Mouse (Mus musculus): Measurements from ENCODE around the gene Ubl5.
"Not testable (repeated sequence)": the region's sequence is repeated elsewhere in the genome, so short reads cannot be mapped to it uniquely, and the experiment has no call there.

The Ubl5 gene

DNA sequence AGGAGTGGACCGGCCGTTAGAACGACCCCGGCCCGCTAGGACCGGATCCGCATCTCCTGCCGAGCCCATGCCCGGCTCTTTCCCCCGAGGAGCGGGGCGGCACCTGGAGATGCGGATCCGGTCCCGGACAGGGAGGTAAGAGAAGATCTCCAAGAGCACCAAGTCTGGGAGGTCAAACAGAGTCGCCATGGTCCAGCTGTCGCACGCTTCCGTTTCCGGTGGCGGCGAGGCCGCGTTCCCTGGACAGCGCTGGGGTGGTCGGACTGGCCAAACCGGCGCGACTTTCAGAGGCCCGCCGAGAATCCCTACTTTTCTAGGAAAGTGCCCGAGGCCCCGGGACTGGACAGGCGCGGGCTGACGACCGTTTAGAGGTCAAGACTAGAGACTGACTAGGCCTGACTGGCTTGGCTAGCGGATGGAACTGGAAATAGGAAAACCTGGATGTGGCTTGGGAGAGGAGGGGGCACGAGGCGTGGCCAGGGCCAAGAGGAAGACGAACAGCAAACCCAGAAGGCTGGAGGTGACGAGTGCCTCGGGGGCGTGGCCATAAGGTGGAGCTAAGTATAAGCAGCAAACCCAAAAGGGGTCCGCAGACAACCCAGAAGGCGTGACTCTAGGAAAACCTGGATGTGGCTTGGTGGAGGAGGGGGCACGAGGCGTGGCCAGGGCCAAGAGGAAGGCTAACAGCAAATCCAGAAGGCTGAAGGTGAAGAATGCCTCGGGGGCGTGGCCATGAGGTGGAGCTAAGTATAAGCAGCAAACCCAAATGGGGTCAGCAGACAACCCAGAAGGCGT lies at the start of gene Ubl5:
TSS of gene Ubl5 (plus strand) at position 778 of the 795 bp plus-strand sequence.
- DNase-seq: no peak

DNA sequence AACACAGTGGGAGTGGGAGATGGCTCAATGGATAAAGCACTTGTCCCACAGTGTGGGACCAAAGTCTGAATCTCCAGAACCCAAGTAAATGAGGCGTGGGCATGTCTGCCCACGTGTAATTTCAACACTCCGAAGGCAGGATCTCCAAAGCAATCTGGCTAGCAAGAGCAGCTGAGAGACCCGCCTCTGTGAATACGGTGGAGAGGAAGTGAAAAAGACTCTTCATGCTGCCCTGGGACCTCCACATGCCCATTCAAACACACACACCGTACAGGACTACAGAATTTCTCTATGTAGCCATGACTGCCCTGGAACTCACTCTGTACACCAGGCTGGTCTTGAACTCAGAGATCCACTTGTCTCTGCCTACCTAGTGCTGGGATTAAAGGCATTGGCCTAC lies 41.4 kb upstream of the Ubl5 start:
- no peak for DNase-seq

DNA sequence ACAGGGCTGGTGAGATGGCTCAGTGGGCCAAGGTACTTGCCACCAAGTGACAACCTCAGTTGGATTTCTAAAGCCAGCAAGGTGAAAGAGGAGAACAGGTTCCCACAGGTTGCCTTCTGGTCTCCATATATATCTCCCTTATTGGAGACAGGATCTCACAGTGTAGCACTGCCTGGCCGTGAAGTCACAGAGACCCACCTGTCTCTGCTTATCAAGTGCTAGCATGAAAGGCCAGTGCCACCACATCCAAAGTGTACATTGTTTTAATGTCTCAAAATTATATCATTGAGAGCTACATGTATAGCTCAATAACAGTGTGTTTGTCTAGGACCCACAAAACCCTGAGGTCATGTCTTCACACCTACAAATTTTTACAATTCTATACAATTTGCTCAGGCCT lies 36.4 kb upstream of the Ubl5 start:
- no peak for DNase-seq

DNA sequence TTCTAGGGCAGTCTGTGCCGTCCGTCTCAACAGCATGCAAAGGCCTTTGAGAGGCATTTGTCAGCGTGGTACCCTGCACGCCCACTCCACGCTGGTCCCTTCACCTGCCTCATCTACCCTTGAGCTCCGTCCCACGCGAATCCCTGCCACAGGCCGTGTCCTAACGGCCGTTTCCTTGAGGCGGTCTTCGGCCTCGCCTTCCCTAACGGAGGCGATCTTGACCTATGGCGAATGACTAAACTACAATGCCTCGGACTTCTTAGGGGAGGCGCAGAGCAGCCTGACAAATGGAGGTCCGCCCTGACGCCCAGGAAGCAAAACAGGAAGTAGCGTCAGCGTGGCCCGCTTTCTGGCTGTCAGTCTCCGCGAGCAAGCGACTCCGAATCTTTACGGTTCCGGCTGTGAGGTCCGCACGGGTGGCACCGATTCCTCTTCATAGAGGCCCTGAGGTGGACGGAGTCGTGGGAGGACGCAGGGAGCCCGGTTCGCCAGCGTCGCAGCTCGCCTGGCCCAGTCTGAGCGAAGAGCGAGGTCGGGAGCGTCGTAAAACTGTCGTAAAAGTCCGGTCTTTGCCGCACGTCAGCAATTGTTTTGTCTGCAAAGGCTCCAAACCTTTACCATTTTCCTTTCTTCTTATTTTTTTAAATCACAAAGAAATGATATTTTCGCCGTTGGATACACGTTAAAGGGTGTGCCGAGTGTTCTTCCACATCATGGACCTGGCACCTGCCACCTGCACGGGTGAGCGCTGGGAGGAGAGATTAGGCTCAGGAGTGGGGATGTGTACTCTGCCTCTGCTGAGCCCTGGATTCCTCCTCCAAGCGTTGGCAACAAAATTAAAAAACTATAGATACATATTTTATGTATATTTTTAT lies 35.3 kb upstream of the Ubl5 start:
- DNase-seq: peak; percentile 90

DNA sequence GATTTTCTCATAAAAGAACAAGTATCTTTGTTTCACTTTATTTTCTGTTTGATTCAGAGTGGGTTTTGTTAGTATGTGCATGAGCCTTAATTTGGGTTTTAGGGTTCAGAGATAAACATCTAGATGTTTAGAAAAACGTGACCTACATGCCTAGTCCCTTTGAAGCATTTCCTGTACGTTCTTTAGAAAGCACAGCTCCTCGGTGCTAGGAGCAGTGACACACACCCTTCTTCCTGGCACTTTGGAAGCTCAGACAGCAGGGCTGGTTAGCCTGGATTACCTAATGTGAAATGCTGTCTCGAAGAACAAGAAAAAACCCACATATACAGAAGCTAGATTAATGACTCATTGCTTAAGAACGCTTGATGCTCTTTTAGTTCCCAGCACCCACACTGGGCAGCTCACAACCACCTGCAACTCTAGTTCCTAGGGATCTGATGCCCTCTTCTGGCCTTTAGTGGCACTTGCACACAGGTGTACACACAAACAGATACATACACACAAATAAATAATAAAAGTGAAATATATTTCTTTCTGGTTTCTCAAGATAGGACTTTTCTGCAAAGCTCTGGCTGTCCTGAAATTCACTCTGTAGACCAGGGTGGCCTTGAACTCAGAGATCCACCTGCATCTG lies 32.7 kb upstream of the Ubl5 start:
- no peak for DNase-seq

DNA sequence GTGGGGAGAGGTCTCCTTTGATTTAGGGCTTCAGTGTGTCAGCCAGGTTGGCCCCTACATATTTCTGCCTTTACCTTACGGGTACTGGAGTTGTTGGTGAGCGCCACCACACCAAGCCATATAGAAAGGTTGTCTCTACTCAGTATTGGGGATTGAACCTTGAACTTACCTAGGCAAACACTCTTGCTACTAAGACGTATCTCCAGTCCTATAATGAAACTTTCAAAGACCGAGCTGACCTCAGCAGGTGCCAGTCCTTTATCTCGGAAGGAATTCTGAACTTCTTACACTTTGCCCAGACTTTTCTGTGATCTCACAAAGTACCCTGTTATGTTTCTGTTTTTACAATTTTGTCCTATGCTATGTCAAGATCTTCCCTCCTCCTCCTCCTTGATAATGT lies 30.7 kb upstream of the Ubl5 start:
- no peak for DNase-seq

DNA sequence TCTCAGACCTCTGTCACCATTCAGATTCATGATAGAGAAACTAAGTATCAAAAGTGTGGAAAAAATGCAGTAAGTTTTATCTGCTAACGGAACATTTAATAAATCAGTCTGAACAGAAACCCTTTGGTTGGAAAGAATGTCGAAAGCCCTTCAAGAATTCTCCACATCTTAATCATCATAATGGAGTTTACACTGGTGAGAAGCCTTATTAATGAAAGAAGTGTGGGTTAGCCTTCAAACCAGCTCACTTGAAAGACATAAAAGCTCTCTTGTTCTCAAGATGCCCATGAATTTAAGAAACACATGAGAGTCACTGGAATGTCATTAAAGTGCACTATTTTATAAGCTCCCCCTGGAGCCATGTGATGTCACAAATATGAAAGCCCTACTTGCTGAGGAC lies 26.0 kb upstream of the Ubl5 start:
- no peak for DNase-seq

DNA sequence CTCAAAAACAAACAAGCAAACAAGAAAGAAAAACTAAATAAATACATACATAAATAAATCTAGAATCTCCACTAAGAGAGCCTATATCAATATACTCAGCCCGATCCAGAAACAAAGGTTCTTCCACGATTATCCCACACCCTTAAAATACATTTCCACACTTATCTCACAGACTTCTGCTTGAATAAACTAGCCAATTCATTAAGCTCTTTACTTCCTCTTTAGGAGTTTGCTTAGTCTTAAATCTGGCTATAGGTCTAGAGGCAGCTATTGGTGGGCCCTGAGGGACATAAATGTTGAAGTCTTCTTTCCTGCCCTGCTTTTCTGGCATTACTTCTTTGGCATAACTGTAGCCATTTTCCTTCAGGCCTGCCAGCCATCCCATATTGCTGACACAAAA lies 11.3 kb upstream of the Ubl5 start:
- DNase-seq: no peak

DNA sequence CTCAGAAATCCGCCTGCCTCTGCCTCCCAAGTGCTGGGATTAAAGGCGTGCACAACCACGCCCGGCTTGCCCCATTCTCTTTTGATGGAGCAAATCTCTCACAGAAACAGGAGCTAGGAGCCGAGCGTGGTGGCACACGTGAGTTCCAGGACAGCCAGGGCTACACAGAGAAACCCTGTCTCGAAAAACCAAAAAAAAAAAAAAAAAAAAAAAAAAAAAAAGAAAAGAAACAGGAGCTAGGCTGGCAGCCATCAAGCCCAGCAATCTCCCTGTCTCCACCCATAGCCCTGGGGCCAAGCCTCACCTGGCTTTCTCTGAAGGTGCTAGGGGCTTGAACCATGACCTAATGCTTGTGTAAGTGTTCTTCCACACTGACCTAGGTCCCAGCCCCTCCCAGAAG lies 7.0 kb upstream of the Ubl5 start:
- not testable (repeated sequence) for DNase-seq

DNA sequence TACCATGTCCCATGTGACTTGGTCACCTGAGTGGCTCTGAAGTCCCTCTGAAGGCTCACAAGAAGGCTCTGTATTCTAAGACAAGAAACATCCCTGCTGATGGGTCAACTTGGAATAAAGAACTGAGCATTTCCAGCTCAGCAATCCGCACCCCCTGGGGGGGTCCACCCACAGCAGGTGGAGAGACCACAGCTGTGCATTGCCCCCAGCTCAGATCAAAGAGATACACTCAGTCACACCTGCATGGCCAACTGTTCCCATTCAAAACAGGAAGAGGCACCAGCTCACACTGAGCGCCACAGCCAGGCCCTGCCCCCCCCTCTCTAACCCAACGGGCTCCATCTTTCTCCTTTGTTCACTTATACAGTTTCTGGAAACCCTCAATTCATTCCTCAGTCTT lies 6.4 kb upstream of the Ubl5 start:
- no peak for DNase-seq

DNA sequence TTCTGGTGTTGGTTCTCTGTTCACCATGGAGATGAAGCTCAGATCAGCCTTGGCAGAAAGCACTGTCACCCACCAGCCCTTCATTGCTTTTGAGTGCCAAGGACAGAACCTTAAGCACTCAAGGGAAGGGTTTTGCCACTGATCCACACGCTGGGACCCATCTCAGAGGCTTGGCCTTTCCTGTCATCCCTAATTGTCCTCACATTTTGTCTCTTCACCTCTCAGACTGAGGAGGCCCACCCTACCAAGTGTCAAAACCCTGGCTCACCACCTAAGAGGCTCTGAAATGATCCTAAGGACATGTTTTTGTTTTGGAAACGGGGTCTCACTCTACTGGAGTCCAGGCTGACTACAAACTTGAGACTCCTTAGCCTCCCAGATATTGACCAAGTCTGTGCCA lies 5.9 kb upstream of the Ubl5 start:
- DNase-seq: no peak

DNA sequence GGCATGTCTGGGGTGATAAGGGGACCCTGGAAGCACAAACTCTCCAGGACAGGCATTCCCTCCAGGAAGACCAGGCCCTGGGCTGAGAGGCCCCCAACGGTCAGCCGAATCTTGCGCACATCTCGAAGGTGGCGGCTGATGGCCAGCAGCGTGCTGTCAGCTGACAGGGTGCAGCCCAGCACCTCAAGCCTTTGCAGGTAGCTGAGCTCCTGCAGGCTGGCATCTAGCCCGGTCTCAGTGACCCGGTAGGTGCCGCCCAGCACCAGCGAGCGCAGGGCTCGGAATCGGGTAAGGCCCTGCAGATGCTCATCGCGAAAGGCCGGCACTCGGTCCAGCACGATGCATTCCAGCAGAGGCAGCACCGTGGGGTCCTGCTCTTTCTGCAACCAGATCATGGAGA lies 4.1 kb upstream of the Ubl5 start:
- DNase-seq: no peak

DNA sequence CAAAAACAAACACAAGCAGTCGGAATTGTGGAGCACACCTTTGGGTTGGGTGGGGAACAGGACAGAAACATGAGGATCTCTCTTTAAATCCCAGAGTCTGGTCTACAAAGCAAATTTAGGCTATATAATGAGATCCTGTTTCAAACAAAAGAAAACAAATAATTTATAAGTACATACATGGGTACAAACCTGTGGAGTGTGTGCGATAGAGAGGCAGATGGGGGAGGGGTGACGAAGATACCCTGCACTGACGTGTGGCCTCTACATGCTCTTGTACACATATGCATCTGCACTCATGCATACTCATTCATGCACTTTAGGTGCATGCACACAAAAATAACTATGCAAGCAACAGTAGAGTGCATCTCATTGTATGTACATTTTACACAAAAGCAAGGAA lies 3.2 kb upstream of the Ubl5 start:
- no peak for DNase-seq

DNA sequence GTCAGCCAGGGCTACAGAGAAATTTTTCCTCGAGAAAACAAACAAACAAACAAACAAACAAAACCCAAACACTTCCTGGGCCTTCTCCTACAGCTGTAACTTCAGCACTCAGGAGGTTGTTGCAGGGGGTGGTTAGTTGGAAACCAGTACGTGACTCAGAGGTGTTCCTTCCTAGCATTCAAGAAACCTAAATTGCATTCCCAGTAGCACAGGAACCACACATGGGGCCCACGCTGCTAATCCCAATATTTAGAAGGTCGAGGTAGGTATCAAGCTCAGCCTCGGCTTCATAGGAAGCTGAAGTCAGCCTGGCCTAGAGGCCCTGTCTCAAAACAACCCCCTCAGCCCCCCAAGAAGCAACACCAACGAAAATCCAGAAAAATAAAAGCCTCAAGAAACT lies 1.2 kb upstream of the Ubl5 start:
- no peak for DNase-seq

DNA sequence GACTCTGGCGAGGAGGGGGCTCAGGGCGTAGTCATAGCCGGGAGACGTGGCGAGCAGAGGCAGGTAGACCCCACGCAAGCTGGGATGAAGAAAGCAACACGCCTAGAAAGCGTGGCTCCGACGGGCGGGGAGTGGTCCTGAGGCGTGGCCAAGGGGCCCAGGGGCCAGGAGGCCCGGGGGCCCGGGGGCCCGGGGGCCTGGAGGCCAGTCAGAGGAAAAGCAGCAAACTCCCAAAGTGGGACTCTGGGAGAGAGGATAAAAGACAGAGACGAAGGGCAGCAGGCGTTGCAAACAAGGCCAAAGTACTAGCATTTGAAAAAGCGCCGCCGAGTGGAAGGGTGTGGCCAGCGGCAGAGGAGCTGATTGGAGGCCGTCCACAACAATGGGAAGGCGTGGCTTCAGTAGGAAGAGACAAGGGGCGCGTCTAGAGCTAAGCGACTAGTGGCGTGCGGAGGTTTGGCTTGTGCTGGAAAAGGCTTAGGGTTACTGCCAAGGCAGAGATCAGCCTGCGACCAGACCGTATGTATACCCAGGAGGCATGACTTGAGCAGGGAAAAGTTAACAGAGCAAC lies 303 bp downstream of the Ubl5 start:
- DNase-seq: no peak

DNA sequence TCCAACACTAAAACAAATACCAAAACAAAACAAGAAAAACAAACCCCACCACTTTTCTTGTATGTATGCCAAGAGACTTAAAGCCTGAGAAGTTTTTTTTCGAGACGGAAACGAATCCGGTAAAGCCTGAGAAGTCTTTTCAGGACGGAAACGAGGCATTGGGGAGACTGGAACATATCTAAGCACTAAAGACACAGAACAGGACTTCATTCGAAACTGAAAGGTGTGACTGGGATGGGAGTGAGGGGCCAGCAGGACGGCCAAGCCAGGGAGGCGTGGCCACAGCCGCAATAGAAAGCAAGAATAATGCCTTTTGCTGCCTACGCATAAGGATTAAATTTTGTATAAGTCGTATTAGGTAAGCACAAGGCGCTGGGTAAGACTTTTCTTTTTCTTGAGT lies 1.1 kb downstream of the Ubl5 start:
- no peak for DNase-seq

DNA sequence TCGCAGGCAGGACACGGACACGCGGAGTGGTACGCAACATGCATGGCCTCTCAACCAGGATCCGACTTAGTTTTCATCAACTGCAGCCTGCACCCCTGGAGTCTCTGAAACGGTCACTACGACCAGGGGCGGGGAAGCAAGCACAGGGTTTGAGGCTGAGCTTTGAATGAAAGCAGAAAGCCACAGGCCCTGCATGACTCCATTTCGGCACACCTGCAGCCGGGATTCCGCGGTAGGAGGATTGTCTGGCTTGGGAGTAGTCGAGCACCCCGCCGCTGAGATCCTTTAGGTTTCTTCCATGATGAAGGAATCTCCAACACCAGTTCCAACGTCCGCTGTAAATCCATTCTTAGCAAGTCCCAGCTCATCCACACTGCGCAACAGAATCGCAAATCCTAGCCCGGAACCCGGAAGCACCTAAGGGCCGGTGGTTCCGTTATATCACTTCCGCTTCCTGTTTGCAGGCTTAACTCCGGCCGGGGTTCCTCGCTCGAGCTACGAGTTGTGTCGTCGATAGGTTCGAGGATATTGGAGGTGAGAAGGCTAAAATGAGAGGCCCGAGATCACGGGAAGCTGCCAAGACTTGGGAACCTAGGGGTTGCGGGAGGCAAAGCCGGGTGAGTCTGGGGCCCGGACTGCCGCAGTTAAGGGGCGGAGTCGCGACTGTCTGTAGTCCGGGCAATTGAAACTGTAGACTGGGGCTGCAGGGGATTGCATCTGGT lies 1.8 kb downstream of the Ubl5 start, which contains the start of gene Fbxl12:
TSS of gene Fbxl12 (minus strand) at position 408 of the 722 bp plus-strand sequence.
- peak; percentile 80 for DNase-seq

DNA sequence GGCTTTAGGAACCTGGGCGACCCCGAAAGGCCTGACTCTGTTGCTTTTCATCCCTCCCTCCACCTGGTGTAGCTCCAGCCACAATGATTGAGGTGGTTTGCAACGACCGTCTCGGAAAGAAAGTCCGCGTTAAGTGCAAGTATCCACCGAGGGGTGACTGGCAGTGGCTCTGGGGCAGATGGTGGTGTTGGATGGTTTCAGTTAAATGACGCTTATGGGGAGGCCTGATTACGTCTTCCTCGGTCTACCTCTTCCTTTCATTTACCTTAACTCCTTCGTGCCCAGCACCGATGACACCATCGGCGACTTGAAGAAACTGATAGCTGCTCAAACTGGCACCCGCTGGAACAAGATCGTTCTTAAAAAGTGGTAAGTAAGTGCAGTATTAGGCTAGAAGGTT lies 2.4 kb downstream of the Ubl5 start:
- DNase-seq: no peak

DNA sequence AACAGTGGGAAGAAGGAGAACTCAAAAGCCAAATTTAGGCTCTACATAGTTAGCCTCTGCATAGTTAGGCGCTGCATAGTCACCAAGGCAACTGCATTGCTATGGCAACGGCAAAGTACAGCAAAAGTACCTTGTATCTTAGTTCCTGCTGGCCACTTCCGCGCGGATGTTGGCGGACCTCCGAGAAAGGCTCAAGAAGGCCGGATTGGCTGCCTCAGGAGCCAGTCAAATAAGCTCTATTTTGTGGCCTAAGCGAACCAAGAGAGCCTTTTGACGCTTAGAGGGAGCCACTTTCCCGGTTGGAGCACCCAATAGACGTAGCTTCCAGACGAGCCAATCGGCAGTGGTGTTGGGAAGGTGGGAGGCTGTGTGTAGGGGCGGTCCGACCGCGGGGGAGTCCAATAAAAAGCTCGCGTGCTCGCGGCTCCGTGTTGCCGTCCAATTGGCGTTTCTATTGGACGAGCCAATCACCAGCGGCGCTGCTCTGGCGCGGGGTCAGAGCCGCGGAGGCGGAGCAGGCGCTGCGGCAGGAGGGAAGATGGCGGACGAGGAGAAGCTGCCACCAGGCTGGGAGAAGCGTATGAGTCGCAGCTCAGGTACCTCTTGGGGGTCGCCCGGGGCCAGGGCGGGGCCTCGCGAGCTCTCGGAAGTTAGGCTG lies 9.1 kb downstream of the Ubl5 start, which contains the start of gene Pin1:
TSS of gene Pin1 (plus strand) at position 494 of the 658 bp plus-strand sequence.
- DNase-seq: peak; percentile 99

DNA sequence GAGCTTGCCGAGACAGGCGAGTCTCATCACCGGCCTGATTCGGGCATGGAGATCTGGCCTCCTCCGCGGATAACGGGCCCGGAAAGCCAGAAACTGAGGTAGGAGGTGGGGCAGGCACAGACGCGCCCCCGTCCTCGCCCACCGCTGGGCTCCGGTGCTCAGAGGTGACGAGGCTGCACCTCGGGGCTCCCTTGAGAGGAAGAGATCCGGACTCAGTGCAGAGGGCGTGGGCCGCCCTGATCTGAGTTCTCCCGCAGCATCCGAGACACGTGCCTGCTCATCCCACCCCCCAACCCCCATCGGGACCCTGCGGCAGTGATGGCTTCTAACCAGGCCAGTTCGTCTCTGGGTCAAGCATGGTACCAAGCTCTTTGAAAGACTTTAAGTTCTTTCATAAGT lies 9.6 kb downstream of the Ubl5 start:
- DNase-seq: no peak

DNA sequence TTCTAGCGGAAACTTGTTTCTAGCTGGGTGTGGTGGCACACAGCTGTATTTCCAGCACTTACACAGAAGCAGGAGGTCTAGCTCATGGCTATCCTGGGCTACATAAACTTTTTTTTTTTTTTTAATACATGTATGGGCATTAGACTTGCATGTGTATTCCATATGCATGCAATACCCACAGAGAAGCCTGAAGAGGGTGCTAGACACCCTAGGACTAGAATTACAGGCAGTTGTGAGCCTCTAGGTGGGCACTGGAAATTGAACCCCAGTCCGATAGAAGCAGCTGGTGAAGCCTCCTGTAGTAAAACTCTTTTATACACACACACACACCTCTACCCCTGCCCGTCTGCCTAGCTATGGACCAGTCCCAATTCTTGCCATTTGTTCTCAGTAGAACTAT lies 11.2 kb downstream of the Ubl5 start:
- no peak for DNase-seq

DNA sequence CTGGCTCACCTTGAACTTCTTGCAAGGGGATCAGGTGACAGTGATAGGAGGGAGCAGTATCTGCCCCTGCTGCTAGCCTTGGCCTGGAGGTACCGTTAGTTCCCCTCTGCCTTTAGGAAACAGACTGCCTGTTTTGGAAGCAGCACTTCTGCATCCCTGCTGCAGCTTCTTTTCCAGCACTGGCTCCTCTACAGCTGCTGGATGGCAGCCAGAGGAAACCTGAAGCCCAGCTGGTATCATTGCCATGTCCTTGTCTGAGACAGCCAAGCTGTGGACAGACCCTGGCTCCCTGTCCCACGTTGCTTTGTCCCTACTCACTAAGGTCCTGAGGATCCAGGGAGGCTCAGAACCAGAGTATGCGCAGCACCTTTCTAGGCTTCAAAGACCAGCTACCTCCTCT lies 14.9 kb downstream of the Ubl5 start:
- no peak for DNase-seq
